Mouse (Mus musculus): ENCODE measurements around the gene Klra8. TPM values are rescaled to one million over a fixed set of nuclear protein-coding genes. Genes with fewer than 3 reads are reported as not detected.
"Not testable (repeated sequence)": the region's sequence is repeated elsewhere in the genome, so short reads cannot be mapped to it uniquely, and the experiment has no call there.

The Klra8 gene
- not detected for total RNA-seq (2021)
- long read RNA-seq, experiment 1, result 0 reads
- long read RNA-seq, experiment 2, result 0 reads

DNA sequence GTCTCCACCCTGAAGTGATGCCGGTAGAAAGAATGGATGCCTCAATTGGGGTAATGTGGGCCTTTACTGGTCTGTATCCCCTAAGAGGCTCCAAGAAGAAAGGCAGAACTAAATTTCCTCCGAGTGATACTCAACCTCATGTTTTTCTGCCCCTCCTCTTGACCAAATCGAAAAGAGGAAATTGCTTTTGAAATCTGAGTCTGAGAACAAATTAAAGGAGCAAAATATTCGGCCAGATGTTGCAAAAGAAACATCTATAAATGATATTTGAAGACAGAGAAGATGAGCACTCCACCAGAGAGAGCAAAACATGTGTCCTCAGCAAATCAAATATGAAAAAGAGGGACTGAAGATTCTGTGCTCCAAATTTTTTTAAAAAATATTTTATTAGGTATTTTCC lies at the start of gene Klra8:
Klra8 (minus strand) TSS at position 101 of the 400 bp plus-strand sequence.
- DNase-seq, result not testable (repeated sequence)

- DNase-seq, result no peak
Observed at GRCm38 (mm10) chr6:130110485-130110884, 19.2 kb downstream of the Klra8 start.

- not testable (repeated sequence) for DNase-seq
Observed at GRCm38 (mm10) chr6:130102743-130103142, 27.0 kb downstream of the Klra8 start.

DNA sequence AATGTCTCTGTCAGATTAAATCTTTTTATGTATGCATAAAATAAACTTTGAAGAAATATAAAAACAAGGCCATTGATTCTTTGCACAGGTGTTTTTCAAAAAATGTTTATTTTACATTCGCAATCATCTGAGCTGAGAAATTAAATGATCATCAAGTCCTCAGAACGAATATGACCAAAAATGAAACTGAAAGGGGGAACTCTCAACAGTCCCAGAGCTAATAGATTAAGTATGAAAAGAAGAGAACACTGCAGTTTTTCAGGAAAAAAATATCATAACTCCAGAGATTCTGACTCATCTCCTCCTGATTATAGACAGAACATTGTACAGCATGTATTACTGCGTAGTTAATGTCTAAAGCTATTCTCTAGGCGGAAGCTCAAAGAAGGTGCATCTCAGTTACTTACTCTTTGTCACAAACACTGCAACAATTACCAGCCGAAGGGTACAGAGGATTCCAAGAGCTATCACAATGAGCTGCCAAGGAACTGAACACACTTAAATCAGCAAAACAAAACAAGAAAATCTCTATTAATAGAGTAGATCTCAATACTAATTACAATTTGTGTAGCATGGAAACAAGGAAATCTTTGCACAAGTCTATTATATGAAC lies 37.3 kb downstream of the Klra8 start:
- no peak for DNase-seq

DNA sequence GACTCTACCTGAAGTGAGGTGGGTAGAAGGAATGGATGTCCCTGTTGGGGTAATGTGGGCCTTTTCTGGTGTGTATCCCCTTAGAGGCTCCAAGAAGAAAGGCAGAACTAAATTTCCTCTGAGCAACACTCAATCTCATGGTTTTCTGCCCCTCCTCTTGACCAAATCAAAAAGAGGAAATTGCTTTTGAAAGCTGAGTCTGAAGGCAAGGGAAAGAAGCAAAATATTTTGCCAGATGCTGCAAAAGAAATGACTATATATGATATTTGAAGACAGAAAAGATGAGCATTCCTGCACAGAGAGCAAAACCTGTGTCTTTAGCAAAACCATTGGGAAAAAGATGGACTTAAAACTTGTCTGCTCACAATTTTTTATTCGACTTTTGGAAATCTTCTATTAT lies 62.5 kb downstream of the Klra8 start, which contains the start of gene Klra4:
Klra4 (minus strand) TSS at position 101 of the 400 bp plus-strand sequence.
- DNase-seq, result not testable (repeated sequence)

Other genes starting within 250 kb of the Klra8 start
- gene Klra5, start 212.2 kb downstream of the Klra8 start, total RNA-seq (2021), result not detected
- not detected for gene Klra6, start 102.9 kb downstream of the Klra8 start, total RNA-seq (2021)
- not detected for gene Klra4, start 62.6 kb downstream of the Klra8 start, total RNA-seq (2021)
- gene Klra9, start 63.2 kb upstream of the Klra8 start, total RNA-seq (2021), result not detected
- gene Klra7, start 103.4 kb upstream of the Klra8 start, total RNA-seq (2021), result not detected
- not detected for gene Klra10, start 152.0 kb upstream of the Klra8 start, total RNA-seq (2021)
- not detected for gene Klra3, start 207.7 kb upstream of the Klra8 start, total RNA-seq (2021)

All from gastrocnemius, postnatal 10 days (tissue).